Mouse (Mus musculus): ENCODE measurements around the gene Sh3gl2.

Sh3gl2 gene

GRCm38 (mm10) chr4:85205071-85205635 lies at the start of gene Sh3gl2:
Gene Sh3gl2, plus strand, starts transcription at chr4:85205126.
- in situ Hi-C loops (cut with MboI; ENCODE audit: low pct_unique_long_range_greater_than_20kb in 1 of 2, low sequenced_read_pairs in 2 of 2, unreplicated experiment in 1 of 2): no loop called here

- in situ Hi-C loops (cut with MboI; ENCODE audit: low pct_unique_long_range_greater_than_20kb in 1 of 2, low sequenced_read_pairs in 2 of 2, unreplicated experiment in 1 of 2): loop anchor here (10.0 to 25.0 kb wide), 3 partner anchors 644 to 1384 kb away; no protein-coding TSS in a partner anchor
Observed at GRCm38 (mm10) chr4:85161156-85161555, 43.8 kb upstream of the Sh3gl2 start.

- in situ Hi-C loops (cut with MboI; ENCODE audit: low pct_unique_long_range_greater_than_20kb in 1 of 2, low sequenced_read_pairs in 2 of 2, unreplicated experiment in 1 of 2): loop anchor here (10.0 to 25.0 kb wide), 3 partner anchors 642 to 1382 kb away; no protein-coding TSS in a partner anchor
Observed at GRCm38 (mm10) chr4:85162468-85163312, 42.2 kb upstream of the Sh3gl2 start.

- in situ Hi-C loops (cut with MboI; ENCODE audit: low pct_unique_long_range_greater_than_20kb in 1 of 2, low sequenced_read_pairs in 2 of 2, unreplicated experiment in 1 of 2): loop anchor here (10.0 to 25.0 kb wide), 3 partner anchors 642 to 1382 kb away; no protein-coding TSS in a partner anchor
Observed at GRCm38 (mm10) chr4:85163313-85163615, 41.7 kb upstream of the Sh3gl2 start.

DNA sequence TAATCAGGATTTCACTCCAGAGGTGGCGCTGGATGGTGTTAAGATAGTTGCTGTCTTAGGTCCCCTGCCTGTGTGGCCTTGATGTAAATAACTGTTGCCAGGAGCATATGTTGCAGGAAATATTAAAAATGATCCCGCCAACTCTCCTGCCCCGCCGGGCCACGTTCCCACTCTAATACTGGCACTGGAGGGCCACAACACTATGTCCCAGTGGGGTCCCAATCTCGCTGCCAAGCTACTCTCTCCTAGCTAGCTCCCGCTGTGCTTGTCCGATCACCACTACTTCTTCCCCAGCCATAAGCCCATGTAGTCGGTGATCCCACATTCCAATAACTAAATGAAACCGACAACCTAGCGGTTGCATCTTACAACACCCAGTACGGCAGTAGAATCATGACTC lies 36.9 kb upstream of the Sh3gl2 start:
- in situ Hi-C loops (cut with MboI; ENCODE audit: low pct_unique_long_range_greater_than_20kb in 1 of 2, low sequenced_read_pairs in 2 of 2, unreplicated experiment in 1 of 2): loop anchor here (10.0 to 25.0 kb wide), 3 partner anchors 637 to 1377 kb away; no protein-coding TSS in a partner anchor

- in situ Hi-C loops (cut with MboI; ENCODE audit: low pct_unique_long_range_greater_than_20kb in 1 of 2, low sequenced_read_pairs in 2 of 2, unreplicated experiment in 1 of 2): loop anchor here (5.0 to 10.0 kb wide), 2 partner anchors 202 to 209 kb away; no protein-coding TSS in a partner anchor
Observed at GRCm38 (mm10) chr4:85175466-85175865, 29.5 kb upstream of the Sh3gl2 start.

- in situ Hi-C loops (cut with MboI; ENCODE audit: low pct_unique_long_range_greater_than_20kb in 1 of 2, low sequenced_read_pairs in 2 of 2, unreplicated experiment in 1 of 2): loop anchor here (5.0 to 10.0 kb wide), 2 partner anchors 199 to 206 kb away; no protein-coding TSS in a partner anchor
Observed at GRCm38 (mm10) chr4:85178394-85179051, 26.4 kb upstream of the Sh3gl2 start.

DNA sequence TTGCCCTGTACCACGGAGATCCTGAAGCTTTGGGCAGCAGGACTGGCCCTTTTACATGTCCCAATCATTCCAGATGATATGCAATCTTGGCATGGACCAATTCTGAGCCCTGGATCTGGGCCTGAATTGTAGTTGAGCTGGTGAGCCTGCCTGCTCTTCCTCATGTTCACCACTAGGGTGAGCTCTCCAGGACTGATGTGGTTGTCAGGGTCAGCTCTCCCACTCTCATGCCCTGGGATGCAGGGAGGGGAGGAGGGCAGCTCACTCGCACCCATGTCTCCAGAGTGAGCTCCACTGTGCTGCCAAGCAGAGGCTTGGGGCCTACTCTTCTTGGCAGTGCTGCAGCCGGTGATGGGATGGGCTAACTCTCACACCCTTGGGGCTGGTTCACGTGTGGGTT lies 18.9 kb upstream of the Sh3gl2 start:
- in situ Hi-C loops (cut with MboI; ENCODE audit: low pct_unique_long_range_greater_than_20kb in 1 of 2, low sequenced_read_pairs in 2 of 2, unreplicated experiment in 1 of 2): no loop called here

DNA sequence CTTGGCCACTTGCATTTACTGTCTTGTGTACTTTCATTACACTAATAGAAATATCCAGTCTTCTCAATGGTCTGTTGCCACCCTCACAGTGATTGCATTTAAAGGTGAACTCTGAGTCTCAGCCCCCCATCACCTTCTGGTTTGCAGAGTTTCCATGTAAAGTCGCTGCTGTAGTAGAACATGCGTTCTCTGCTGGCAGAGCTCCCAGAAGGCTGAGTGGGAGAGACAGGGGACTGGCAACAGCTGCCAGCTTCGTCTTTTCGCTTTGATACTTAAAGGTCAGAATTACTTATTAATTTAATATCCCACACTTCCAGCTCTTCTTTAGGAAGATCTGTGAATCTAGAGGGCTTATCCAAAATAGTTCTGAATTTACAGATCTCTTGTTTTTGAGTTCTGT lies 8.7 kb upstream of the Sh3gl2 start:
- in situ Hi-C loops (cut with MboI; ENCODE audit: low pct_unique_long_range_greater_than_20kb in 1 of 2, low sequenced_read_pairs in 2 of 2, unreplicated experiment in 1 of 2): no loop called here

- in situ Hi-C loops (cut with MboI; ENCODE audit: low pct_unique_long_range_greater_than_20kb in 1 of 2, low sequenced_read_pairs in 2 of 2, unreplicated experiment in 1 of 2): no loop called here
Observed at GRCm38 (mm10) chr4:85198431-85198830, 6.5 kb upstream of the Sh3gl2 start.

DNA sequence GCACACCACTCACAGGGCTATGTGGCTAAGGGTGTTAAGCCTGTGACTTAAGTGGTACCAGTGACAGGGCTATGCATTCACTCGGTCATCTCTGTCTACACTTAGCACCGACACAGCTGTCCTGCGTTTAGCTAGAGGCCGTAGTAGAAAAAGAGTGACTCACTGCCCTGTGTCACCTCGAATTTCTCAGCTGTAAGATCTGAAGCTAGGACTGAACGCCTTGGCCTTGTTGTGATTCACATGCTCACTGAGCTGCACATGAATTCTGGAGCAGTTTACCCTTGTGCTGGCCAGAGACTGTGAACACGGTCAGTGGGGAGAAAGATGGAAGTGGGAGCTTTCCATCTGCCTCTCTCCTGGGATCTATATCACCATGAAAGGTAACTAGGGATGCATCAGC lies 2.3 kb upstream of the Sh3gl2 start:
- in situ Hi-C loops (cut with MboI; ENCODE audit: low pct_unique_long_range_greater_than_20kb in 1 of 2, low sequenced_read_pairs in 2 of 2, unreplicated experiment in 1 of 2): no loop called here

- in situ Hi-C loops (cut with MboI; ENCODE audit: low pct_unique_long_range_greater_than_20kb in 1 of 2, low sequenced_read_pairs in 2 of 2, unreplicated experiment in 1 of 2): no loop called here
Observed at GRCm38 (mm10) chr4:85205636-85206211, 798 bp downstream of the Sh3gl2 start.

GRCm38 (mm10) chr4:85206675-85207400 lies 1.9 kb downstream of the Sh3gl2 start:
- in situ Hi-C loops (cut with MboI; ENCODE audit: low pct_unique_long_range_greater_than_20kb in 1 of 2, low sequenced_read_pairs in 2 of 2, unreplicated experiment in 1 of 2): no loop called here

DNA sequence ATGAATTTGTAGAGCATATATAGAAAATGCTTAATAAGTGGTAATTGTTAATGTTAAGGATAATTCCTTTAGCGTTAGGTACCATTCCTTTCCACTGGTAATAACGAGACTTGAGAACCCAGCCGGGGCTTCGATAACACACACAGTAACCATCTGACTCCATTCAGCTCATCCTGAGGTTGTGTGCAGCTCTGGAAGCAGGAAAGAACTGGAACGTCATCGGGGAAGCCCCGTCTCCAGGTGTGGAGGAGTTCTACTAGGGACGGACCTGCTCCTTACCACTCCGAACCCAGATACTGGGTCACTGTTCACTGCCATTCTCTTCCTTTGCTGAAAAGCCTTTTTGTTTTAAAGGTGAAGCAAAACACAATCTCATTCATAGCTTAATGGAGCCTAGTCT lies 2.6 kb downstream of the Sh3gl2 start:
- in situ Hi-C loops (cut with MboI; ENCODE audit: low pct_unique_long_range_greater_than_20kb in 1 of 2, low sequenced_read_pairs in 2 of 2, unreplicated experiment in 1 of 2): no loop called here

DNA sequence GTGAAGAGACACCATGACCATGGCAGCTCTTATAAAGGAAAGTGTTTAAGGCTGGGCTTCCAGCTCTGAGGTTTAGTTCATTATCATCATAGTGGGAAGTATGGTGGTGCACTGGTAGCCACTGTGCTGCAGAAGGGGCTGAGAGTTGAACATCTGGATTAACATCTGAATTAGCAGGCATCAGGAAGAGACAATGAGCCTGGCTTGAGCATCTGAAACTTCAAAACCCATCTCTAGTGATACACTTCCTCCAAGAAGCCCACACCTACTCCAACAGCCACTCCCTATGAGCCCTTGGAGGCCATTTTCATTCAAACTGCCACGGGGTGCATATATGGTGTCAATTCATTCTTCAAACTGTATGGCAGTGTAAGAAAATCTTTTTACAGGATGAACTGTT lies 3.6 kb downstream of the Sh3gl2 start:
- in situ Hi-C loops (cut with MboI; ENCODE audit: low pct_unique_long_range_greater_than_20kb in 1 of 2, low sequenced_read_pairs in 2 of 2, unreplicated experiment in 1 of 2): no loop called here

- in situ Hi-C loops (cut with MboI; ENCODE audit: low pct_unique_long_range_greater_than_20kb in 1 of 2, low sequenced_read_pairs in 2 of 2, unreplicated experiment in 1 of 2): no loop called here
Observed at GRCm38 (mm10) chr4:85210953-85211352, 6.0 kb downstream of the Sh3gl2 start.

DNA sequence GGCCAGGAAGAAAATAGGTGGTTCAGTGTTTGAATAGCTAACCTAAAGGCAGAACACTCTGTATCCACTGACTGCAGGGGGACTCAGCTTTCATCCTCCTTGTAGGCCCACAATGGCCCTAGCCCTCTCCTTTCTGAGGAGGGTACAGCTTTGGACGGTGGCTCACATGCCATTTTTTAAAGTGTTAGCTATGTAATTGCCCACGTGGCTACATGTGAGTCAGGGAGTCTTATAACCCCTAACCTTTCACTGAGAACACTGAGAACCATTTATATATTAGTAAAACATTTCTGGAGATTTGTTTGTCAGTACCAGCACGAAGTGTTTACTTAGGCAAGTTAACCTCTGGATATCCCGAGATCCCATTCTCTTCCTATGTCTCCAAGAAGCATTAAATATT lies 12.1 kb downstream of the Sh3gl2 start:
- in situ Hi-C loops (cut with MboI; ENCODE audit: low pct_unique_long_range_greater_than_20kb in 1 of 2, low sequenced_read_pairs in 2 of 2, unreplicated experiment in 1 of 2): no loop called here

- in situ Hi-C loops (cut with MboI; ENCODE audit: low pct_unique_long_range_greater_than_20kb in 1 of 2, low sequenced_read_pairs in 2 of 2, unreplicated experiment in 1 of 2): no loop called here
Observed at GRCm38 (mm10) chr4:85222716-85223115, 17.8 kb downstream of the Sh3gl2 start.
